In genomic region chr2:91457259-91457655, GRCm38 (mm10) we compare ENCODE assay signal across 8 mouse cellular contexts. TPM values are rescaled to one million over a fixed set of nuclear protein-coding genes. Genes with fewer than 3 reads are reported as not detected.
A peak's percentile ranks its signal among the peaks of the same experiment; 100 is the strongest.
DNase-seq lines count a peak whose midpoint lies in the region; ATAC-seq and TF ChIP-seq lines count a peak whose summit lies in the region.

TSS of gene Lrp4 (plus strand) at chr2:91457511.

- 0% methylated on average over 25 of the region's 36 CpGs for WGBS in forebrain, embryonic 11.5 days
- 2% methylated on average over 36 of the region's 36 CpGs for WGBS in lung, adult 2 months

- intact Hi-C loops in heart, postnatal 10 days (cut with DNase I): loop anchor here (5.0 kb wide), 1 partner anchor 170 kb away; no protein-coding TSS in a partner anchor

- no peaks in the 10 kb centered on the region for H3K9me3 ChIP-seq in forebrain, embryonic 11.5 days (ENCODE audit: control insufficient read depth, low read length)

- peak within 1 kb of the TSS; percentile 88 for H3K27ac ChIP-seq in forebrain, embryonic 11.5 days (ENCODE audit: low read depth, low read length)

- peaks cover 24% of the 10 kb centered on the region for H3K4me1 ChIP-seq in forebrain, embryonic 11.5 days (replicated peaks; ENCODE audit: control insufficient read depth, insufficient read depth, low read length)
- peaks cover 12% of the 10 kb centered on the region; the same call in 1 of the 2 replicates for H3K4me1 ChIP-seq in lung, adult 2 months (ENCODE audit: control insufficient read depth, insufficient read depth, low read length)

- peak within 1 kb of the TSS; percentile 93 for H3K9ac ChIP-seq in forebrain, embryonic 11.5 days (ENCODE audit: low read length)

- H3K4me3 ChIP-seq in forebrain, embryonic 11.5 days (ENCODE audit: low read depth, low read length): peak within 1 kb of the TSS; percentile 80
- peak within 1 kb of the TSS; percentile 82 for H3K4me3 ChIP-seq in lung, adult 2 months (replicated peaks; ENCODE audit: extremely low read depth, low read depth, low read length)

- TF ChIP-seq CTCF in lung, adult 2 months (IDR thresholded peaks at IDR 0.05; ENCODE audit: insufficient read depth, low read length): no peak

- H3K4me2 ChIP-seq in forebrain, embryonic 11.5 days (ENCODE audit: low read depth, low read length, severe bottlenecking): peak within 1 kb of the TSS; percentile 87

- DNase-seq in thymus, postnatal 14 days: peak; percentile 34
- DNase-seq in thymus, postnatal 25 days: no peak
- peak; percentile 88 for DNase-seq in forebrain, embryonic 11.5 days (ENCODE audit: low spot score)
- DNase-seq in heart, postnatal 10 days: peak in 1 of 2 experiments; percentile 71
- DNase-seq in kidney, postnatal 36 days: peak; percentile 76 to 85
- peak; percentile 73 for DNase-seq in lung, adult 2 months
- DNase-seq in retina, embryonic 14.5 days (ENCODE audit: low spot score): peak; percentile 50

- peak; percentile 57; the same call in 1 of the 2 replicates for TF ChIP-seq POLR2A in lung, adult 2 months (IDR thresholded peaks at IDR 0.05; ENCODE audit: borderline replicate concordance, extremely low read depth, low read depth, low read length)

- peak; percentile 72 for ATAC-seq in forebrain, embryonic 11.5 days (replicated peaks; ENCODE audit: low FRiP score)
- no peak for ATAC-seq in CD4-positive, CD25-positive, alpha-beta regulatory T cell, adult 4 months

- no peaks in the 10 kb centered on the region for H3K36me3 ChIP-seq in forebrain, embryonic 11.5 days (ENCODE audit: control insufficient read depth, insufficient read depth, low read length)

- H3K27me3 ChIP-seq in forebrain, embryonic 11.5 days (ENCODE audit: control insufficient read depth, insufficient read depth, low read length): no peaks in the 10 kb centered on the region; the same call in 1 of the 2 replicates

RNA-seq across cellular contexts. Expression of gene Lrp4, which starts in this region (rescaled TPM):
- 10.2 and 11.3 TPM in 2 replicates for polyA plus RNA-seq in forebrain, embryonic 11.5 days (2014; fragmentation: Nextera tagmentation; extraction: Ambion mirVana)
- 10 to 100 TPM; 11.4 to 13.3 TPM for total RNA-seq in heart, postnatal 10 days (2021)
- 47.6 and 55.6 TPM in 2 replicates for polyA plus RNA-seq in lung, adult 2 months (2012; rRNA removed)
- polyA plus RNA-seq in CD4-positive, CD25-positive, alpha-beta regulatory T cell, adult 4 months (2017; shearing (Covaris generic)): under 1 TPM; 0.10 to 0.19 TPM
